Mouse (Mus musculus): ENCODE data around the gene Fstl5. TPM values are rescaled to one million over a fixed set of nuclear protein-coding genes. Genes with fewer than 3 reads are reported as not detected.

The Fstl5 gene
- polyA plus RNA-seq, 1 experiment from 2014 or later = 0.65 TPM

Other genes with a start within 250 kb of the Fstl5 start
- gene Golim4, start 117.3 kb upstream of the Fstl5 start, polyA plus RNA-seq (2015; fragmentation: Nextera tagmentation; extraction: Ambion mirVana) = 52.9 and 55.2 TPM in 2 replicates

All from limb, embryonic 13.5 days (tissue).